Mouse (Mus musculus): ENCODE data around the gene Tbc1d10b.

Gene Tbc1d10b

GRCm38 (mm10) chr7:127176937-127177336 lies 31.3 kb downstream of the Tbc1d10b start:
- no peaks in the 10 kb centered on the region for H3K27me3 ChIP-seq (ENCODE audit: insufficient read depth, low read length)
- H3K4me1 ChIP-seq (replicated peaks; ENCODE audit: low read depth, low read length), result peaks cover 19% of the 10 kb centered on the region
- no peaks in the 10 kb centered on the region for H3K9me3 ChIP-seq (ENCODE audit: low read length)
- TF ChIP-seq NANOG (IDR thresholded peaks at IDR 0.05; ENCODE audit: borderline replicate concordance, low read length) (no peak), CTCF (conservative IDR thresholded peaks at IDR 0.05; ENCODE audit: low read length) (no peak), POU5F1 (IDR thresholded peaks at IDR 0.05; ENCODE audit: borderline replicate concordance, low read length) (no peak)
- no peak overlapping the region for H3K4me3 ChIP-seq (replicated peaks; ENCODE audit: low read length)
- H3K36me3 ChIP-seq (ENCODE audit: insufficient read depth, low read length), result no peaks in the 10 kb centered on the region

- TF ChIP-seq NANOG (IDR thresholded peaks at IDR 0.05; ENCODE audit: borderline replicate concordance, low read length), result no peak
- TF ChIP-seq POU5F1 (IDR thresholded peaks at IDR 0.05; ENCODE audit: borderline replicate concordance, low read length), result no peak
- no peak for TF ChIP-seq CTCF (conservative IDR thresholded peaks at IDR 0.05; ENCODE audit: low read length)
- no peaks in the 10 kb centered on the region; the same call in 1 of the 2 replicates for H3K27me3 ChIP-seq (ENCODE audit: insufficient read depth, low read length)
- no peaks in the 10 kb centered on the region for H3K9me3 ChIP-seq (ENCODE audit: low read length)
- H3K4me3 ChIP-seq (replicated peaks; ENCODE audit: low read length), result no peak overlapping the region
- no peaks in the 10 kb centered on the region for H3K36me3 ChIP-seq (ENCODE audit: insufficient read depth, low read length)
- peaks cover 21% of the 10 kb centered on the region for H3K4me1 ChIP-seq (replicated peaks; ENCODE audit: low read depth, low read length)
These were observed 41.8 kb downstream of the Tbc1d10b start for GRCm38 (mm10) chr7:127166501-127166900.

- peaks cover 21% of the 10 kb centered on the region for H3K4me1 ChIP-seq (replicated peaks; ENCODE audit: low read depth, low read length)
- H3K27me3 ChIP-seq (ENCODE audit: insufficient read depth, low read length), result no peaks in the 10 kb centered on the region; the same call in 1 of the 2 replicates
- H3K4me3 ChIP-seq (replicated peaks; ENCODE audit: low read length), result no peak overlapping the region
- no peaks in the 10 kb centered on the region for H3K36me3 ChIP-seq (ENCODE audit: insufficient read depth, low read length)
- TF ChIP-seq NANOG (IDR thresholded peaks at IDR 0.05; ENCODE audit: borderline replicate concordance, low read length) (no peak), POU5F1 (IDR thresholded peaks at IDR 0.05; ENCODE audit: borderline replicate concordance, low read length) (no peak), CTCF (conservative IDR thresholded peaks at IDR 0.05; ENCODE audit: low read length) (no peak)
- no peaks in the 10 kb centered on the region for H3K9me3 ChIP-seq (ENCODE audit: low read length)
These were observed 42.4 kb downstream of the Tbc1d10b start for GRCm38 (mm10) chr7:127165607-127166493.

GRCm38 (mm10) chr7:127164002-127164401 lies 44.3 kb downstream of the Tbc1d10b start:
- H3K36me3 ChIP-seq (ENCODE audit: insufficient read depth, low read length), result no peaks in the 10 kb centered on the region
- H3K4me3 ChIP-seq (replicated peaks; ENCODE audit: low read length), result no peak overlapping the region
- no peaks in the 10 kb centered on the region; the same call in 1 of the 2 replicates for H3K27me3 ChIP-seq (ENCODE audit: insufficient read depth, low read length)
- H3K9me3 ChIP-seq (ENCODE audit: low read length), result no peaks in the 10 kb centered on the region
- TF ChIP-seq POU5F1 (IDR thresholded peaks at IDR 0.05; ENCODE audit: borderline replicate concordance, low read length), result no peak
- no peak for TF ChIP-seq CTCF (conservative IDR thresholded peaks at IDR 0.05; ENCODE audit: low read length)
- no peak for TF ChIP-seq NANOG (IDR thresholded peaks at IDR 0.05; ENCODE audit: borderline replicate concordance, low read length)
- peaks cover 21% of the 10 kb centered on the region for H3K4me1 ChIP-seq (replicated peaks; ENCODE audit: low read depth, low read length)

GRCm38 (mm10) chr7:127162546-127162945 lies 45.7 kb downstream of the Tbc1d10b start:
- Histone ChIP-seq H3K4me3 (replicated peaks; ENCODE audit: low read length) (no peak overlapping the region), H3K36me3 (ENCODE audit: insufficient read depth, low read length) (no peaks in the 10 kb centered on the region), H3K4me1 (replicated peaks; ENCODE audit: low read depth, low read length) (peaks cover 21% of the 10 kb centered on the region), H3K27me3 (ENCODE audit: insufficient read depth, low read length) (no peaks in the 10 kb centered on the region; the same call in 1 of the 2 replicates), H3K9me3 (ENCODE audit: low read length) (no peaks in the 10 kb centered on the region)
- TF ChIP-seq NANOG (IDR thresholded peaks at IDR 0.05; ENCODE audit: borderline replicate concordance, low read length), result no peak
- no peak for TF ChIP-seq CTCF (conservative IDR thresholded peaks at IDR 0.05; ENCODE audit: low read length)
- TF ChIP-seq POU5F1 (IDR thresholded peaks at IDR 0.05; ENCODE audit: borderline replicate concordance, low read length), result no peak

- H3K4me3 ChIP-seq (replicated peaks; ENCODE audit: low read length), result no peak overlapping the region
- peaks cover 11% of the 10 kb centered on the region for H3K4me1 ChIP-seq (replicated peaks; ENCODE audit: low read depth, low read length)
- H3K9me3 ChIP-seq (ENCODE audit: low read length), result no peaks in the 10 kb centered on the region
- 0 out of 2 replicates have a peak, but pooled peaks cover 4% of the 10 kb centered on the region for H3K27me3 ChIP-seq (ENCODE audit: insufficient read depth, low read length)
- TF ChIP-seq NANOG (IDR thresholded peaks at IDR 0.05; ENCODE audit: borderline replicate concordance, low read length) (no peak), CTCF (conservative IDR thresholded peaks at IDR 0.05; ENCODE audit: low read length) (no peak), POU5F1 (IDR thresholded peaks at IDR 0.05; ENCODE audit: borderline replicate concordance, low read length) (no peak)
- no peaks in the 10 kb centered on the region for H3K36me3 ChIP-seq (ENCODE audit: insufficient read depth, low read length)
These were observed 50.7 kb downstream of the Tbc1d10b start for GRCm38 (mm10) chr7:127157548-127157947.

GRCm38 (mm10) chr7:127153477-127153876 lies 54.8 kb downstream of the Tbc1d10b start:
- Histone ChIP-seq H3K9me3 (ENCODE audit: low read length) (no peaks in the 10 kb centered on the region), H3K4me3 (replicated peaks; ENCODE audit: low read length) (no peak overlapping the region), H3K27me3 (ENCODE audit: insufficient read depth, low read length) (0 out of 2 replicates have a peak, but pooled peaks cover 4% of the 10 kb centered on the region), H3K36me3 (ENCODE audit: insufficient read depth, low read length) (no peaks in the 10 kb centered on the region), H3K4me1 (replicated peaks; ENCODE audit: low read depth, low read length) (peaks cover 27% of the 10 kb centered on the region)
- TF ChIP-seq NANOG (IDR thresholded peaks at IDR 0.05; ENCODE audit: borderline replicate concordance, low read length), result no peak
- TF ChIP-seq POU5F1 (IDR thresholded peaks at IDR 0.05; ENCODE audit: borderline replicate concordance, low read length), result no peak
- TF ChIP-seq CTCF (conservative IDR thresholded peaks at IDR 0.05; ENCODE audit: low read length), result no peak

- no peak for TF ChIP-seq NANOG (IDR thresholded peaks at IDR 0.05; ENCODE audit: borderline replicate concordance, low read length)
- no peak for TF ChIP-seq POU5F1 (IDR thresholded peaks at IDR 0.05; ENCODE audit: borderline replicate concordance, low read length)
- TF ChIP-seq CTCF (conservative IDR thresholded peaks at IDR 0.05; ENCODE audit: low read length), result no peak
- H3K4me3 ChIP-seq (replicated peaks; ENCODE audit: low read length), result no peak overlapping the region
- no peaks in the 10 kb centered on the region for H3K9me3 ChIP-seq (ENCODE audit: low read length)
- peaks cover 30% of the 10 kb centered on the region for H3K4me1 ChIP-seq (replicated peaks; ENCODE audit: low read depth, low read length)
- 0 out of 2 replicates have a peak, but pooled peaks cover 4% of the 10 kb centered on the region for H3K27me3 ChIP-seq (ENCODE audit: insufficient read depth, low read length)
- no peaks in the 10 kb centered on the region for H3K36me3 ChIP-seq (ENCODE audit: insufficient read depth, low read length)
These were observed 55.8 kb downstream of the Tbc1d10b start for GRCm38 (mm10) chr7:127152464-127152863.
